Mouse (Mus musculus) olfactory bulb, adult 2 months (tissue): ENCODE measurements around the gene Ccdc134.

Experiments
- CTCF ChIP-seq: fragments of 200-500 bp; IDR thresholded peaks from 2 replicates; pipeline ENCODE4 v1.5.1; 2012; ENCODE audit warnings: low read depth, mild to moderate bottlenecking, low read length, moderate library complexity; ENCODE audit not compliant: insufficient read depth
- POLR2A ChIP-seq: fragments of 200-500 bp; IDR thresholded peaks from 2 replicates; pipeline ENCODE4 v1.6.1; 2012; ENCODE audit warnings: mild to moderate bottlenecking, low read depth, low read length, moderate library complexity; ENCODE audit not compliant: insufficient read depth

DNA sequence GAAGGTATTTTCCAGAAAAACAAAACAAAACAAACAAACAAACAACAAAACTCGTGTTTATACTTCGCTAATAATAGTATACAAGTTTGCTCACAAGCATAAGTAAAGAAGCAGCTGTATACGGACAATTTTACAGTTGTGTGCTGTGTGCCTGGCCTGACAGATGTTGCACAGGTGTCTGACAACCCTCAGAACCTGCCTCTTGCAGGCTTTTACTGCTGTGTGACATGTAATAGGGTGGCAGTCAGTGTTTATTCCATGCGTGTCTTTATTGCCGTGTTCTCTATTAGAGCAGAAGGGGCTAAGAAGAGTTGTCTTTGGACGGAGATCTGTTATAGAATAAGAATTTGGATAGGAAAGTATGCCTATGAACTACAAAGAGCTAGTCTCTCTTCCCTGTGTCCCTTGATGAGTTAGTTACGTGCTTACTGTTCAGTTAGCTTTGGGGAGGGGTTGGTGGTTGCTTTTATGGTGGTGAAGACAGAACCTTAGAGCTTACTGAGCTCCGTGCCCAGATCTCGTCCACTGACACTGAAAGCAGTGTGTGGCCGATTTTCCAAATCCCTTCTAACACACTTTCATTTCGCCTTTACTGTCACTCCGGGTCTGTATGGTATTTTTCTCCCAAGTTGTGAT is 34.4 kb downstream of the Ccdc134 start:
- TF ChIP-seq CTCF: no peak
- TF ChIP-seq POLR2A: no peak
